Mouse (Mus musculus): ENCODE data around the gene Prdm15.

The Prdm15 gene

DNA sequence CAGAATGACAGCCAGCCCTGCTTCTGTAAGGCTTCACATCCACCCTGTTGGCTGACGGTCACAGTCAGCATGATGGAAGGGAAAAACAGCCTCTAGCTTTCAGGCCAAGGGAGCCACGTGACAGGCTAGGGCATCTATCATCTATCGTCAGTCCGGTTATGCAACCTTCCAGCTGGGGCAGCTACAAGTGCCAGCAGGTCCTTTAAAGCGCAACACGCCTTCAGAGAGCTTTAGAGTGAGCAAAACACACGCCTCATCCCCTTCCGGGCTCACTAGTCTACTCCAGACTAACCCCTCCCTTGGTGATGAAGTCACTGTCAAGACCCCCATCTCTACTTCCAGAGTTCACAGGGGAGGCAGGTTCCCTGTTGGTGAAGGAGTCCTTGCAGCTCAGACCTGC lies 99.8 kb downstream of the Prdm15 start:
- no peak for DNase-seq (ENCODE audit: inconsistent ontology term)

DNA sequence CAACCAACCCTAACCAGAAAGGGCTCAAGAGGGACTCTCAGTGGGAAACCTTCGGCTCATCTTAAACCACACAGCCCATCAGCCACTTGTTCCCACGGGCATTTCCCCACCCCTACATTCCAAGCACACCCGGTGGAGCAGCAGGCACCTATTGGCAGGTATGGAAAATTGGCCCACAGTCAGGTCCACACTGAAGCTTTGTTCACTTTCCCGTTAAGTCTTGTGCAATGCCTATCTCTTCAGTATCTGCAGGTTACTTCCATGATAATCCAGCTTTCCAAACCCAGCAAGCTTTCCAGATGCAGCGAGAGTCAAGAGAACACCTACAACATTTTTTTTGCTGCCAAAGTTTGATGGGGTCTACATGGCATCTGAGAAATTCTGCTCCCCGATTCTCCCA lies 103.2 kb downstream of the Prdm15 start:
- DNase-seq (ENCODE audit: inconsistent ontology term), result no peak
